Mouse (Mus musculus): ENCODE data around the gene Btbd35f5.
"Not testable (repeated sequence)": the region's sequence is repeated elsewhere in the genome, so short reads cannot be mapped to it uniquely, and the experiment has no call there.

Btbd35f5 gene

DNA sequence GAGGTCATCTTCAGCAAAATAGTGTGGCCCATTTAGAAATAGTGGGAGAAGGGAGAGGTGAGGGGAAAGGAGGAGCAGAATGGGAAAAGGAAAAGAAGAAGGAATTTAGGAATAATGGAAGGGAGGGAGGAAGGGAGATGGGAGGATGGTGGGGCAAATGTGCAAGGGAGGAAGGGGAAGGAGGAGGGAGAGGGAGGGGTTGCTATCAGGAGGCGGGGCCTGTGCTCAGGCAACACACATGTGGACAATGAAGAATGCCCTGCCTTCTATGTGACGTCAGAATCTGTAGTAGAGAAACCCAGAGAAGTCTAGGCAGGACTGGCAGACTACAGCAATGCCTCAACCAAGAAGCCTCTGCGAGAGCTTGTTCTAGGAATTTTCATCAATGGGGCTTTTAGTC lies at the start of gene Btbd35f5:
Btbd35f5 (plus strand) TSS at position 301 of the 400 bp plus-strand sequence.
- not testable (repeated sequence) for DNase-seq (ENCODE audit: low spot score)

DNA sequence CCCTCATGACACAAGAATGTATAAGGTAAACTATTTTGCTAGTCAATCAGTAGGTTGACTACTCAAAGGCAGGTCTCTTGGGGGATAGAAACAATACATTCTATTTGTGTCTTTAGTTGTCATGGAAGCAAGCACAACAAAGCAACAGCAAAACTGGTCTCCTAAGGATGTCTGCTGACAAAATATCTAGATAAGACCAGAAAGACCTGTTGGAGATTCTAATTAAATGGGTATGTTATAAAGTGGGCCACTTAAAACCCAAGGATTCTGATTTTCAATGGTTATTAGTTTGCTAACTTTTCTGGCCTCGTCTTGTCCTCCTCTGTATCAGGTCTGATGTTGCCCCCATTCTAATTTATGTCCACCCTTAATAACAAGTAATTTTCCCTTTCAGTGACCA lies 32.2 kb upstream of the Btbd35f5 start, which contains the start of gene Gm21789:
Gm21789 (plus strand) TSS at position 301 of the 400 bp plus-strand sequence.
- not testable (repeated sequence) for DNase-seq (ENCODE audit: low spot score)

Measured in adipocyte (in vitro differentiated cells).